Mouse (Mus musculus): Measurements from ENCODE around the gene Olfr1441. TPM values are rescaled to one million over a fixed set of nuclear protein-coding genes. Genes with fewer than 3 reads are reported as not detected.
A peak's percentile ranks its signal among the peaks of the same experiment; 100 is the strongest.

Olfr1441 gene
- polyA plus RNA-seq, 2 experiments = not detected

GRCm38 (mm10) chr19:12462851-12463721 is 45.9 kb downstream of the Olfr1441 start:
- Histone ChIP-seq H3K9ac (replicated peaks) (no peak overlapping the region), H3K4me1 (replicated peaks; ENCODE audit: control insufficient read depth in 2 of 2, insufficient read depth in 2 of 2, low read length in 1 of 2) (no peaks in the 10 kb centered on the region), H3K9me3 (ENCODE audit: control insufficient read depth, low read length) (no peaks in the 10 kb centered on the region), H3K27me3 (ENCODE audit: control insufficient read depth, insufficient read depth, low read length) (no peaks in the 10 kb centered on the region), H3K4me3 (ENCODE audit: insufficient read depth in 1 of 2, low read depth in 2 of 2, low read length in 2 of 2) (peak overlapping the region in 1 of 2 experiments; percentile 10; a peak in 2 of 4 replicates), H3K27ac (no peak overlapping the region), H3K4me2 (ENCODE audit: low read depth) (no peak overlapping the region), H3K36me3 (replicated peaks; ENCODE audit: control insufficient read depth, insufficient read depth, low read depth) (no peaks in the 10 kb centered on the region)
- no peak for TF ChIP-seq CTCF (IDR thresholded peaks at IDR 0.05; ENCODE audit: low read depth)
- no peak for TF ChIP-seq EP300 (IDR thresholded peaks at IDR 0.05; ENCODE audit: low read depth)
- ATAC-seq (ENCODE audit: insufficient read depth) = no peak
- no peak for DNase-seq (ENCODE audit: low read depth in 3 of 3, low spot score in 3 of 3)
- WGBS (ENCODE audit: insufficient replicate concordance) = 61% methylated on average over 7 of the region's 7 CpGs

GRCm38 (mm10) chr19:12463722-12464035 is 46.4 kb downstream of the Olfr1441 start:
- H3K27ac ChIP-seq = no peak overlapping the region
- TF ChIP-seq CTCF (IDR thresholded peaks at IDR 0.05; ENCODE audit: low read depth) (no peak), EP300 (IDR thresholded peaks at IDR 0.05; ENCODE audit: low read depth) (no peak)
- H3K4me2 ChIP-seq (ENCODE audit: low read depth) = no peak overlapping the region
- no peak overlapping the region for H3K4me3 ChIP-seq (ENCODE audit: insufficient read depth in 1 of 2, low read depth in 2 of 2, low read length in 2 of 2)
- ATAC-seq (ENCODE audit: insufficient read depth) = no peak
- H3K27me3 ChIP-seq (ENCODE audit: control insufficient read depth, insufficient read depth, low read length) = no peaks in the 10 kb centered on the region
- H3K4me1 ChIP-seq (replicated peaks; ENCODE audit: control insufficient read depth in 2 of 2, insufficient read depth in 2 of 2, low read length in 1 of 2) = no peaks in the 10 kb centered on the region
- no peak overlapping the region for H3K9ac ChIP-seq (replicated peaks)
- WGBS (ENCODE audit: insufficient replicate concordance) = 20% methylated on average over 1 of the region's 1 CpGs
- DNase-seq (ENCODE audit: low read depth in 3 of 3, low spot score in 3 of 3) = no peak
- H3K36me3 ChIP-seq (replicated peaks; ENCODE audit: control insufficient read depth, insufficient read depth, low read depth) = no peaks in the 10 kb centered on the region
- H3K9me3 ChIP-seq (ENCODE audit: control insufficient read depth, low read length) = no peaks in the 10 kb centered on the region

GRCm38 (mm10) chr19:12464127-12464526 is 46.9 kb downstream of the Olfr1441 start:
- Histone ChIP-seq H3K4me3 (ENCODE audit: insufficient read depth in 1 of 2, low read depth in 2 of 2, low read length in 2 of 2) (no peak overlapping the region), H3K4me2 (ENCODE audit: low read depth) (no peak overlapping the region), H3K27me3 (ENCODE audit: control insufficient read depth, insufficient read depth, low read length) (no peaks in the 10 kb centered on the region), H3K36me3 (replicated peaks; ENCODE audit: control insufficient read depth, insufficient read depth, low read depth) (no peaks in the 10 kb centered on the region), H3K9me3 (ENCODE audit: control insufficient read depth, low read length) (no peaks in the 10 kb centered on the region), H3K4me1 (replicated peaks; ENCODE audit: control insufficient read depth in 2 of 2, insufficient read depth in 2 of 2, low read length in 1 of 2) (no peaks in the 10 kb centered on the region), H3K9ac (replicated peaks) (no peak overlapping the region), H3K27ac (no peak overlapping the region)
- ATAC-seq (ENCODE audit: insufficient read depth) (no peak), DNase-seq (ENCODE audit: low read depth in 3 of 3, low spot score in 3 of 3) (no peak)
- TF ChIP-seq EP300 (IDR thresholded peaks at IDR 0.05; ENCODE audit: low read depth) (no peak), CTCF (IDR thresholded peaks at IDR 0.05; ENCODE audit: low read depth) (no peak)
- WGBS (ENCODE audit: insufficient replicate concordance) = 35% methylated on average over 5 of the region's 5 CpGs

- Histone ChIP-seq H3K9me3 (ENCODE audit: control insufficient read depth, low read length) (no peaks in the 10 kb centered on the region), H3K9ac (replicated peaks) (no peak overlapping the region), H3K27ac (no peak overlapping the region), H3K4me2 (ENCODE audit: low read depth) (no peak overlapping the region), H3K36me3 (replicated peaks; ENCODE audit: control insufficient read depth, insufficient read depth, low read depth) (no peaks in the 10 kb centered on the region), H3K4me3 (ENCODE audit: insufficient read depth in 1 of 2, low read depth in 2 of 2, low read length in 2 of 2) (no peak overlapping the region), H3K27me3 (ENCODE audit: control insufficient read depth, insufficient read depth, low read length) (no peaks in the 10 kb centered on the region), H3K4me1 (replicated peaks; ENCODE audit: control insufficient read depth in 2 of 2, insufficient read depth in 2 of 2, low read length in 1 of 2) (no peaks in the 10 kb centered on the region)
- ATAC-seq (ENCODE audit: insufficient read depth) (no peak), DNase-seq (ENCODE audit: low read depth in 3 of 3, low spot score in 3 of 3) (no peak)
- TF ChIP-seq EP300 (IDR thresholded peaks at IDR 0.05; ENCODE audit: low read depth) = no peak
- no peak for TF ChIP-seq CTCF (IDR thresholded peaks at IDR 0.05; ENCODE audit: low read depth)
- 57% methylated on average over 4 of the region's 4 CpGs for WGBS (ENCODE audit: insufficient replicate concordance)
Observed at GRCm38 (mm10) chr19:12464674-12465073, 47.4 kb downstream of the Olfr1441 start.

GRCm38 (mm10) chr19:12465530-12466144 is 48.4 kb downstream of the Olfr1441 start:
- 65% methylated on average over 10 of the region's 10 CpGs for WGBS (ENCODE audit: insufficient replicate concordance)
- Histone ChIP-seq H3K27ac (no peak overlapping the region), H3K9ac (replicated peaks) (no peak overlapping the region), H3K4me2 (ENCODE audit: low read depth) (no peak overlapping the region), H3K36me3 (replicated peaks; ENCODE audit: control insufficient read depth, insufficient read depth, low read depth) (no peaks in the 10 kb centered on the region), H3K27me3 (ENCODE audit: control insufficient read depth, insufficient read depth, low read length) (no peaks in the 10 kb centered on the region), H3K4me1 (replicated peaks; ENCODE audit: control insufficient read depth in 2 of 2, insufficient read depth in 2 of 2, low read length in 1 of 2) (no peaks in the 10 kb centered on the region), H3K9me3 (ENCODE audit: control insufficient read depth, low read length) (no peaks in the 10 kb centered on the region), H3K4me3 (ENCODE audit: insufficient read depth in 1 of 2, low read depth in 2 of 2, low read length in 2 of 2) (no peak overlapping the region)
- no peak for ATAC-seq (ENCODE audit: insufficient read depth)
- TF ChIP-seq CTCF (IDR thresholded peaks at IDR 0.05; ENCODE audit: low read depth) (no peak), EP300 (IDR thresholded peaks at IDR 0.05; ENCODE audit: low read depth) (no peak)
- no peak for DNase-seq (ENCODE audit: low read depth in 3 of 3, low spot score in 3 of 3)
